Mouse (Mus musculus): ENCODE results near the gene Ripply1.
"Not testable (repeated sequence)": the region's sequence is repeated elsewhere in the genome, so short reads cannot be mapped to it uniquely, and the experiment has no call there.

The Ripply1 gene

GRCm38 (mm10) chrX:139794072-139794845 lies 12.1 kb upstream of the Ripply1 start:
- POLR2A ChIA-PET = interaction anchor here in 2 of 4 experiments (0.5 to 1.8 kb wide), 2 partner anchors 12 to 254 kb away, joined by 3 to 6 read pairs; partner anchors contain the start of gene Ripply1 (in 1 of the 2)
- CTCF ChIA-PET = no interaction called here

- ChIA-PET CTCF (no interaction called here), POLR2A (interaction anchor here in 1 of 4 experiments (1.2 kb wide), 1 partner anchor 16 kb away, joined by 3 read pairs; no protein-coding TSS in a partner anchor)
These were observed 3.6 kb upstream of the Ripply1 start for GRCm38 (mm10) chrX:139785764-139786163.

GRCm38 (mm10) chrX:139783045-139783422 lies 881 bp upstream of the Ripply1 start:
- ChIA-PET POLR2A (interaction anchor here in 3 of 4 experiments (0.5 to 3.4 kb wide), 17 partner anchors 8 to 679 kb away, joined by 3 to 16 read pairs (median 4); partner anchors contain the start of genes Trap1a (in 2 of the 3), Cldn2 (in 1 of the 3), Morc4 (in 1 of the 3) and Tbc1d8b (in 1 of the 3)), CTCF (interaction anchor here in 2 of 4 experiments (0.7 to 1.7 kb wide), 3 partner anchors 9 to 473 kb away, joined by 3 to 5 read pairs (median 4); no protein-coding TSS in a partner anchor)

GRCm38 (mm10) chrX:139781563-139781962 lies 590 bp downstream of the Ripply1 start:
- CTCF ChIA-PET = no interaction called here
- POLR2A ChIA-PET = interaction anchor here in 2 of 4 experiments (0.7 to 3.4 kb wide), 6 partner anchors 14 to 448 kb away, joined by 3 to 16 read pairs (median 6); partner anchors contain the start of genes Tbc1d8b (in 1 of the 2) and Trap1a (in 1 of the 2)

- CTCF ChIA-PET = no interaction called here
- POLR2A ChIA-PET = interaction anchor here in 1 of 4 experiments (3.4 kb wide), 1 partner anchor 33 kb away, joined by 16 read pairs; no protein-coding TSS in a partner anchor
These were observed 1.2 kb downstream of the Ripply1 start for GRCm38 (mm10) chrX:139780988-139781387.

- CTCF ChIA-PET = no interaction called here
- POLR2A ChIA-PET = no interaction called here
These were observed 2.8 kb downstream of the Ripply1 start for GRCm38 (mm10) chrX:139779401-139779800.

- CTCF ChIA-PET = no interaction called here
- POLR2A ChIA-PET = no interaction called here
These were observed 3.3 kb downstream of the Ripply1 start for GRCm38 (mm10) chrX:139778886-139779285.

- ChIA-PET CTCF (interaction anchor here in 1 of 4 experiments (1.2 kb wide), 1 partner anchor 55 kb away, joined by 3 read pairs; no protein-coding TSS in a partner anchor), POLR2A (interaction anchor here in 2 of 4 experiments (0.6 to 0.7 kb wide), 2 partner anchors 21 to 821 kb away, joined by 3 to 5 read pairs; no protein-coding TSS in a partner anchor)
These were observed 4.8 kb downstream of the Ripply1 start for GRCm38 (mm10) chrX:139777357-139777756.

GRCm38 (mm10) chrX:139775084-139775612 lies 7.0 kb downstream of the Ripply1 start:
- ChIA-PET CTCF (interaction anchor here in 2 of 4 experiments (0.7 to 1.7 kb wide), 3 partner anchors 57 to 62 kb away, joined by 3 to 14 read pairs (median 11); no protein-coding TSS in a partner anchor), POLR2A (interaction anchor here in 1 of 4 experiments (1.0 to 1.7 kb wide), 3 partner anchors 8 to 64 kb away, joined by 3 to 6 read pairs (median 3); partner anchors contain the start of gene Ripply1)

- ChIA-PET CTCF (interaction anchor here (0.6 to 1.7 kb wide), 15 partner anchors 8 to 1049 kb away, joined by 3 to 14 read pairs (median 3); partner anchors contain the start of gene Ripply1 (in 1 of the 4)), POLR2A (interaction anchor here in 2 of 4 experiments (1.0 to 1.7 kb wide), 4 partner anchors 8 to 89 kb away, joined by 3 to 6 read pairs (median 3); partner anchors contain the start of gene Ripply1 (in 1 of the 2))
These were observed 7.7 kb downstream of the Ripply1 start for GRCm38 (mm10) chrX:139774309-139775083.

- POLR2A ChIA-PET = interaction anchor here in 1 of 4 experiments (0.6 kb wide), 1 partner anchor 521 kb away, joined by 3 read pairs; no protein-coding TSS in a partner anchor
- CTCF ChIA-PET = no interaction called here
These were observed 12.0 kb downstream of the Ripply1 start for GRCm38 (mm10) chrX:139769975-139770637.

GRCm38 (mm10) chrX:139762546-139762945 lies 19.6 kb downstream of the Ripply1 start:
- ChIA-PET POLR2A (interaction anchor here in 1 of 4 experiments (1.0 kb wide), 1 partner anchor 74 kb away, joined by 3 read pairs; no protein-coding TSS in a partner anchor), CTCF (interaction anchor here in 2 of 4 experiments (0.7 to 0.8 kb wide), 2 partner anchors 12 to 333 kb away, joined by 3 read pairs; no protein-coding TSS in a partner anchor)

GRCm38 (mm10) chrX:139758634-139759033 lies 23.5 kb downstream of the Ripply1 start:
- CTCF ChIA-PET = interaction anchor here in 1 of 4 experiments (0.6 kb wide), 1 partner anchor 680 kb away, joined by 10 read pairs; no protein-coding TSS in a partner anchor
- POLR2A ChIA-PET = not testable (repeated sequence)

- CTCF ChIA-PET = interaction anchor here in 3 of 4 experiments (0.6 to 1.7 kb wide), 3 partner anchors 81 to 88 kb away, joined by 3 to 6 read pairs (median 3); no protein-coding TSS in a partner anchor
These were observed 30.3 kb downstream of the Ripply1 start for GRCm38 (mm10) chrX:139751855-139752254.

GRCm38 (mm10) chrX:139737066-139737465 lies 45.1 kb downstream of the Ripply1 start:
- POLR2A ChIA-PET = no interaction called here

More at GRCm38 (mm10) chrX:139751855-139752254, 30.3 kb downstream of the Ripply1 start:
- POLR2A ChIA-PET = no interaction called here

GRCm38 (mm10) chrX:139730541-139730940 lies 51.6 kb downstream of the Ripply1 start:
- CTCF ChIA-PET = no interaction called here
- POLR2A ChIA-PET = no interaction called here

More at GRCm38 (mm10) chrX:139737066-139737465, 45.1 kb downstream of the Ripply1 start:
- CTCF ChIA-PET = no interaction called here

Data from embryonic stem cell, embryonic (primary cell).